Mouse (Mus musculus) adrenal gland, postnatal 14 days (tissue): ENCODE results near the gene Smarcc1. TPM values are rescaled to one million over a fixed set of nuclear protein-coding genes. Genes with fewer than 3 reads are reported as not detected.

Source experiments
- DNase-seq: peaks from one replicate; pipeline ENCODE4 v3.0.0; 2021; ENCODE audit warnings: mixed read lengths
- microRNA-seq, 2 experiments: library from miRNA; unstranded; fragments of <30 nt; microRNA quantifications; one replicate each; pipeline ENCODE4 v1.2.0; 2021
- total RNA-seq: library from RNA; stranded (reverse); gene quantifications from 2 replicates; pipeline ENCODE4 v1.2.3, GENCODE M21; 2021

Smarcc1 gene
- total RNA-seq, 1 experiment from 2014 or later = 55.9 TPM

- no peak for DNase-seq
Measured at GRCm38 (mm10) chr9:110287321-110287924, 169.9 kb downstream of the Smarcc1 start.

Small RNA genes lying within 50 kb of the gene (microRNA-seq; reads per million reads assigned to microRNA genes)
- 43.1 to 62.0 reads per million in 2 experiments for gene Mir6236

Other genes with a start within 250 kb of the Smarcc1 start
- gene Cdc25a, start 242.1 kb upstream of the Smarcc1 start, total RNA-seq = 14.6 and 16.7 TPM in 2 replicates
- gene Map4, start 186.2 kb upstream of the Smarcc1 start, total RNA-seq = 85.4 and 94.2 TPM in 2 replicates
- gene Dhx30, start 122 bp downstream of the Smarcc1 start, total RNA-seq = 82.6 and 95.2 TPM in 2 replicates
- gene Cspg5, start 126.1 kb downstream of the Smarcc1 start, total RNA-seq = 14.2 and 17.2 TPM in 2 replicates
- gene Elp6, start 187.5 kb downstream of the Smarcc1 start, total RNA-seq = 6.5 and 9.4 TPM in 2 replicates
- 67.9 and 75.7 TPM in 2 replicates for gene Scap, start 215.6 kb downstream of the Smarcc1 start, total RNA-seq